Mouse (Mus musculus): ENCODE data around the gene Gm20683. TPM values are rescaled to one million over a fixed set of nuclear protein-coding genes. Genes with fewer than 3 reads are reported as not detected.

The Gm20683 gene
- polyA plus RNA-seq, 1 experiment from 2014 or later, result 1.7 TPM

DNA sequence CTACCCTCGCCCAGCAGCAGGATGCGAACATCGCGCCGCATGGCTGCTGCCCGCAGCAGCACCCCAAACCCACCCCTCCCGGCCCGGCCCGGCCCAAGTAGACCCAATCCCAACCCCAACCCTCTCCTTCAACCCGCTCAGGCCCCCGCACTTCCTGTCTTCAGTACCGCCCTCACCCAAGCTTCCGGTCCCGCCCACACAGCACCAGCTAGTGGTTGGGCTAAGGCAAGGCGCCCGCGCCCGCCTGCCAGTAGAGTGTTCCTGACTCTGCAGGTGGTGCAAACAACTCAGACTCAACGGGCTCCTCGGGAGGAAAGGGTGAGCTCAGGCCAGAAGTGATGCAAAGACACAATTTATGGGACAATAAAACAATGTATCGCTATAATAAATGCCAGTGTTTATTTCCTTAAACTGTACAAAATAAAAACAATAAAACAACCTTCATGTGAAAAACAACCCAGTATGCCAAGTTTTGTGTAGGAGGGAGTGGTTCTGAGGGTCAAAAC is 2.9 kb upstream of the Gm20683 start, which contains the start of gene Rhot2:
TSS of gene Rhot2 (minus strand) at position 456 of the 506 bp plus-strand sequence.
- peak within 1 kb of the TSS; percentile 81 for H3K4me3 ChIP-seq
- H3K36me3 ChIP-seq, result peaks cover 85% of the 10 kb centered on the region
- peak within 1 kb of the TSS; percentile 92 for H3K27ac ChIP-seq (replicated peaks)
- no peaks in the 10 kb centered on the region for H3K9me3 ChIP-seq (replicated peaks)
- peaks cover 26% of the 10 kb centered on the region for H3K4me1 ChIP-seq
- DNase-seq (ENCODE audit: low spot score), result peak; percentile 95
- WGBS, result under 1% methylated on average over 21 of the region's 21 CpGs
- H3K27me3 ChIP-seq (ENCODE audit: low read depth, poor library complexity, severe bottlenecking), result no peaks in the 10 kb centered on the region

- Histone ChIP-seq H3K27ac (replicated peaks) (peak overlapping the region; percentile 92), H3K27me3 (ENCODE audit: low read depth, poor library complexity, severe bottlenecking) (no peaks in the 10 kb centered on the region), H3K9me3 (replicated peaks) (no peaks in the 10 kb centered on the region), H3K36me3 (peaks cover 85% of the 10 kb centered on the region), H3K4me3 (peak overlapping the region; percentile 81), H3K4me1 (peaks cover 29% of the 10 kb centered on the region)
- 5% methylated on average over 38 of the region's 38 CpGs for WGBS
- no peak for DNase-seq (ENCODE audit: low spot score)
Measured at GRCm38 (mm10) chr17:25843636-25844395, 2.3 kb upstream of the Gm20683 start.

- Histone ChIP-seq H3K27ac (replicated peaks) (peak overlapping the region; percentile 92; the same call in 1 of the 2 replicates), H3K27me3 (ENCODE audit: low read depth, poor library complexity, severe bottlenecking) (no peaks in the 10 kb centered on the region), H3K36me3 (peaks cover 85% of the 10 kb centered on the region), H3K4me1 (peaks cover 33% of the 10 kb centered on the region), H3K4me3 (peak overlapping the region; percentile 81), H3K9me3 (replicated peaks) (no peaks in the 10 kb centered on the region)
- 92% methylated on average over 4 of the region's 4 CpGs for whole genome bisulfite sequencing
- DNase-seq (ENCODE audit: low spot score), result no peak
Measured at GRCm38 (mm10) chr17:25843122-25843521, 1.6 kb upstream of the Gm20683 start.

- peak overlapping the region; percentile 81; the same call in 1 of the 2 replicates for H3K4me3 ChIP-seq
- H3K27ac ChIP-seq (replicated peaks), result no peak overlapping the region
- H3K36me3 ChIP-seq, result peaks cover 85% of the 10 kb centered on the region
- 83% methylated on average over 3 of the region's 3 CpGs for WGBS
- no peak for DNase-seq (ENCODE audit: low spot score)
- no peaks in the 10 kb centered on the region for H3K9me3 ChIP-seq (replicated peaks)
- H3K27me3 ChIP-seq (ENCODE audit: low read depth, poor library complexity, severe bottlenecking), result no peaks in the 10 kb centered on the region
- peaks cover 39% of the 10 kb centered on the region for H3K4me1 ChIP-seq
Measured at GRCm38 (mm10) chr17:25842509-25842908, 946 bp upstream of the Gm20683 start.

GRCm38 (mm10) chr17:25840519-25840918 is 1.0 kb downstream of the Gm20683 start:
- Histone ChIP-seq H3K36me3 (peaks cover 75% of the 10 kb centered on the region), H3K9me3 (replicated peaks) (no peaks in the 10 kb centered on the region), H3K4me1 (peaks cover 59% of the 10 kb centered on the region), H3K27me3 (ENCODE audit: low read depth, poor library complexity, severe bottlenecking) (no peaks in the 10 kb centered on the region), H3K27ac (replicated peaks) (no peak overlapping the region), H3K4me3 (no peak overlapping the region)
- 94% methylated on average over 6 of the region's 6 CpGs for whole genome bisulfite sequencing
- no peak for DNase-seq (ENCODE audit: low spot score)

GRCm38 (mm10) chr17:25839455-25840235 is 1.9 kb downstream of the Gm20683 start:
- no peaks in the 10 kb centered on the region for H3K9me3 ChIP-seq (replicated peaks)
- no peaks in the 10 kb centered on the region for H3K27me3 ChIP-seq (ENCODE audit: low read depth, poor library complexity, severe bottlenecking)
- H3K4me1 ChIP-seq, result peaks cover 61% of the 10 kb centered on the region
- peak overlapping the region; percentile 18; the same call in 1 of the 2 replicates for H3K4me3 ChIP-seq
- DNase-seq (ENCODE audit: low spot score), result no peak
- 91% methylated on average over 14 of the region's 14 CpGs for WGBS
- no peak overlapping the region for H3K27ac ChIP-seq (replicated peaks)
- H3K36me3 ChIP-seq, result peaks cover 76% of the 10 kb centered on the region

DNA sequence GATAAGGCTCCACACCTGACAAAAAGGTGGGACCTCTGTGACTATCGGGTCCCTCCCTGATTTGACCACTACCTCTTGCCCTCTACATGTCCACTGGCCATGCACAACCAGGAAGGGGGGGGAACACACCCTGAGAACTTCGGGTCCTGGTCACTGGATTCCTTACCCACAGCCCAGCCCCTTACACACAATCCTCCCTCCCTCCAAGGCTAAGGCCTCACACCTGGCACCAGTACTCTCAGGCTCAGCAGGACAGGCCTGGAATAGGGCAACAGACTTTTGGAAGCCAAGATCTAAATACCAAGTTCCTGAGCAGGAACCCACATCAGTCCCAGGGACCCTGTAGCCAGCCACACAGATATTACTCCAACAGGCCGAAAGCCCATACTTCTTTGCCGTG is 2.7 kb downstream of the Gm20683 start:
- no peak overlapping the region for H3K4me3 ChIP-seq
- H3K4me1 ChIP-seq, result peaks cover 62% of the 10 kb centered on the region
- H3K27me3 ChIP-seq (ENCODE audit: low read depth, poor library complexity, severe bottlenecking), result no peaks in the 10 kb centered on the region
- H3K36me3 ChIP-seq, result peaks cover 80% of the 10 kb centered on the region
- WGBS, result 92% methylated on average over 4 of the region's 4 CpGs
- H3K9me3 ChIP-seq (replicated peaks), result no peaks in the 10 kb centered on the region
- DNase-seq (ENCODE audit: low spot score), result no peak
- no peak overlapping the region for H3K27ac ChIP-seq (replicated peaks)

- peak overlapping the region; percentile 89 for H3K4me3 ChIP-seq
- no peaks in the 10 kb centered on the region for H3K27me3 ChIP-seq (ENCODE audit: low read depth, poor library complexity, severe bottlenecking)
- peaks cover 71% of the 10 kb centered on the region for H3K36me3 ChIP-seq
- H3K27ac ChIP-seq (replicated peaks), result peak overlapping the region; percentile 81; the same call in 1 of the 2 replicates
- DNase-seq (ENCODE audit: low spot score), result no peak
- peaks cover 58% of the 10 kb centered on the region for H3K4me1 ChIP-seq
- no peaks in the 10 kb centered on the region for H3K9me3 ChIP-seq (replicated peaks)
- 49% methylated on average over 3 of the region's 3 CpGs for WGBS
Measured at GRCm38 (mm10) chr17:25837533-25837932, 4.0 kb downstream of the Gm20683 start.

DNA sequence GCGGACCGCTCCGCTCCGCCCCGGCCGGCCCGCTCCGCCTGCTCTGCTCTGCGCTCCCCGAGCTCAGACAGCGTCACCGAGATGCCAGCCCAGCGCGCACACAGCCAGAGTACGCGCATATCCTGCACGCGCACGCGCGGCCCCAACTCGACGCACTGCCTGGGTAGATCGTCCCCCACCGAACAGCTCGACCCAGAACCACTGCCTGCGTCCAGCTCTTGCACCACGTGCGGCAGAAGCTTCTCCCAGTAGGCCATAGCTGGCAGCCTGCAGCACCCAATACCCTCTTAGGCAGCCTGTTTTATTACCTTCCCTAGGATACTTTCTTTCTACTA is 4.5 kb downstream of the Gm20683 start, which contains the start of gene Rhbdl1:
TSS of gene Rhbdl1 (minus strand) at position 220 of the 335 bp plus-strand sequence.
- peaks cover 67% of the 10 kb centered on the region for H3K36me3 ChIP-seq
- no peaks in the 10 kb centered on the region for H3K9me3 ChIP-seq (replicated peaks)
- H3K27ac ChIP-seq (replicated peaks), result peak within 1 kb of the TSS; percentile 81

GRCm38 (mm10) chr17:25836397-25837075 is 5.0 kb downstream of the Gm20683 start:
- peaks cover 66% of the 10 kb centered on the region for H3K4me1 ChIP-seq

More for the DNA sequence above, 4.5 kb downstream of the Gm20683 start, which contains the start of gene Rhbdl1:
- Histone ChIP-seq H3K4me3 (peak within 1 kb of the TSS; percentile 89), H3K27me3 (ENCODE audit: low read depth, poor library complexity, severe bottlenecking) (no peaks in the 10 kb centered on the region), H3K4me1 (peaks cover 61% of the 10 kb centered on the region)
- WGBS, result 2% methylated on average over 29 of the region's 29 CpGs
- DNase-seq (ENCODE audit: low spot score), result no peak

DNA sequence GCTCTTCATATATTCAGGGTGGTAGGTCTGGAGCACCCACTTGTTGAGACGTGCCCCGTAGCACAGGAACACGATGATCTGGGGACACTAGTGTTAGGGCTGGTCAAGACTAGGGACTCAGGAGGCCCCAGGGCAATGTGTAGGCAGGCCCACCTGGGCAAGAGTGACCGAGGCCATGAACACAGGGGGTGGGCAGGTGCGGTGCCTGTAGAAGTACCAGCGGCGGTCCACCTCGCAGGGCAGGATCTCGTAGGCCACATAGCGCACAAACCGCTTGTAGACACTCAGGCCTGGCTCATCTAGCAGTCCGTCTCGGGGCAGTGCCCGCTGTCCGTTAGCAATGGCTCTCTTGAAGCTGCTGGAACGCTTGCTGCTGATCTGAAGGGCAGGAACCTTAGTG is 5.7 kb downstream of the Gm20683 start:
- peak overlapping the region; percentile 89 for H3K4me3 ChIP-seq
- no peaks in the 10 kb centered on the region for H3K9me3 ChIP-seq (replicated peaks)
- peaks cover 67% of the 10 kb centered on the region for H3K36me3 ChIP-seq
- 95% methylated on average over 16 of the region's 16 CpGs for WGBS
- H3K4me1 ChIP-seq, result peaks cover 73% of the 10 kb centered on the region
- H3K27ac ChIP-seq (replicated peaks), result 0 out of 2 replicates have a peak overlapping the region, but pooled peaks have one; percentile 29
- DNase-seq (ENCODE audit: low spot score), result no peak
- H3K27me3 ChIP-seq (ENCODE audit: low read depth, poor library complexity, severe bottlenecking), result no peaks in the 10 kb centered on the region

More at GRCm38 (mm10) chr17:25836397-25837075, 5.0 kb downstream of the Gm20683 start:
- Histone ChIP-seq H3K27ac (replicated peaks) (peak overlapping the region; percentile 81), H3K27me3 (ENCODE audit: low read depth, poor library complexity, severe bottlenecking) (no peaks in the 10 kb centered on the region), H3K4me3 (peak overlapping the region; percentile 89), H3K36me3 (peaks cover 67% of the 10 kb centered on the region), H3K9me3 (replicated peaks) (no peaks in the 10 kb centered on the region)
- 23% methylated on average over 23 of the region's 23 CpGs for WGBS
- peak; percentile 62 for DNase-seq (ENCODE audit: low spot score)

- WGBS, result 94% methylated on average over 7 of the region's 7 CpGs
- Histone ChIP-seq H3K4me1 (peaks cover 79% of the 10 kb centered on the region), H3K36me3 (peaks cover 67% of the 10 kb centered on the region), H3K27me3 (ENCODE audit: low read depth, poor library complexity, severe bottlenecking) (no peaks in the 10 kb centered on the region), H3K9me3 (replicated peaks) (no peaks in the 10 kb centered on the region), H3K27ac (replicated peaks) (no peak overlapping the region), H3K4me3 (peak overlapping the region; percentile 89)
- no peak for DNase-seq (ENCODE audit: low spot score)
Measured at GRCm38 (mm10) chr17:25835301-25835700, 6.3 kb downstream of the Gm20683 start.
